Mouse (Mus musculus) CH12.LX (cell line): ENCODE data around the gene Tnnc1. TPM values are rescaled to one million over a fixed set of nuclear protein-coding genes. Genes with fewer than 3 reads are reported as not detected.

ENCODE experiments used
- DNase-seq: peaks from one replicate; pipeline ENCODE4 v3.0.0-alpha.2; 2013; ENCODE audit errors: extremely low read depth
- H3K27ac ChIP-seq: 2 replicates; pipeline ENCODE4 v1.5.1; 2012; ENCODE audit warnings: low read depth, mild to moderate bottlenecking, control low read depth, moderate library complexity; ENCODE audit not compliant: insufficient read depth
- H3K27me3 ChIP-seq: replicated peaks from 2 replicates; pipeline ENCODE3; 2012; ENCODE audit warnings: inconsistent platforms
- H3K36me3 ChIP-seq, 2 experiments: replicated peaks in 1 of 2; 2 replicates each; pipeline versions ENCODE3 to v1.6.1; 2012; ENCODE audit warnings: inconsistent platforms in 1 of 2, low read length in 1 of 2, mild to moderate bottlenecking in 1 of 2, mixed read lengths in 1 of 2, moderate library complexity in 1 of 2; ENCODE audit not compliant: control insufficient read depth in 1 of 2, insufficient read depth in 1 of 2
- H3K4me1 ChIP-seq, 2 experiments: 2 replicates each; pipeline ENCODE4 v1.6.1; 2012; ENCODE audit warnings: inconsistent platforms in 1 of 2, moderate library complexity in 1 of 2; ENCODE audit not compliant: insufficient read depth in 2 of 2, control insufficient read depth in 1 of 2
- H3K4me2 ChIP-seq: 2 replicates; pipeline ENCODE4 v1.6.1; 2012; ENCODE audit warnings: low read depth, mild to moderate bottlenecking, control low read depth; ENCODE audit not compliant: poor library complexity, insufficient read depth, severe bottlenecking
- H3K4me3 ChIP-seq, 3 experiments: fragments of 150-350 bp in 1 of 3; sonication (generic) in 1 of 3; replicated peaks in 1 of 3; 2 replicates each; pipeline versions ENCODE3 to v1.5.1; 2011 to 2012; ENCODE audit warnings: low read depth in 2 of 3, low read length in 2 of 3, mild to moderate bottlenecking in 2 of 3, moderate library complexity in 2 of 3, control low read depth in 1 of 3, improper control_type of control experiment in 1 of 3, inconsistent platforms in 1 of 3, mixed read lengths in 1 of 3; ENCODE audit not compliant: poor library complexity in 1 of 3
- H3K79me2 ChIP-seq: replicated peaks from 2 replicates; pipeline ENCODE4 v1.6.1; 2012; ENCODE audit warnings: mild to moderate bottlenecking, moderate library complexity; ENCODE audit not compliant: control insufficient read depth, poor library complexity, insufficient read depth, severe bottlenecking; ENCODE audit errors: extremely low read depth
- H3K9ac ChIP-seq: 2 replicates; pipeline ENCODE4 v1.6.1; 2012; ENCODE audit warnings: low read depth, mild to moderate bottlenecking, control low read depth, moderate library complexity; ENCODE audit not compliant: insufficient read depth
- H3K9me3 ChIP-seq: replicated peaks from 2 replicates; pipeline ENCODE3; 2012; ENCODE audit warnings: low read length, inconsistent platforms, mixed read lengths
- BHLHE40 ChIP-seq: IDR thresholded peaks from 2 replicates; pipeline ENCODE4 v1.6.1; 2011; ENCODE audit warnings: mild to moderate bottlenecking, low read depth, low read length, improper control_type of control experiment
- CHD2 ChIP-seq: IDR thresholded peaks from 2 replicates; pipeline ENCODE4 v1.6.1; 2011; ENCODE audit warnings: low read length, improper control_type of control experiment
- E2F4 ChIP-seq: IDR thresholded peaks from 2 replicates; pipeline ENCODE4 v1.6.1; 2011; ENCODE audit warnings: low read depth, low read length, improper control_type of control experiment; ENCODE audit not compliant: insufficient replicate concordance
- ELF1 ChIP-seq: IDR thresholded peaks from 2 replicates; pipeline ENCODE4 v1.6.1; 2014; ENCODE audit warnings: low read depth, mild to moderate bottlenecking, inconsistent platforms, low read length, improper control_type of control experiment
- ETS1 ChIP-seq: conservative IDR thresholded peaks from 2 replicates; pipeline ENCODE4 v1.6.1; 2012; ENCODE audit warnings: low read depth, mild to moderate bottlenecking, inconsistent platforms, low read length, improper control_type of control experiment, moderate library complexity
- GABPA ChIP-seq: IDR thresholded peaks from 2 replicates; pipeline ENCODE4 v1.6.1; 2012; ENCODE audit warnings: low read depth, low read length, improper control_type of control experiment, inconsistent platforms; ENCODE audit not compliant: insufficient replicate concordance
- HCFC1 ChIP-seq: IDR thresholded peaks from 2 replicates; pipeline ENCODE4 v1.6.1; 2012; ENCODE audit warnings: low read depth, mild to moderate bottlenecking, inconsistent platforms, low read length, improper control_type of control experiment
- JUN ChIP-seq: IDR thresholded peaks from 2 replicates; pipeline ENCODE4 v1.6.1; 2011; ENCODE audit warnings: low read depth, mild to moderate bottlenecking, low read length, improper control_type of control experiment, moderate library complexity; ENCODE audit not compliant: insufficient read depth
- MAFK ChIP-seq: IDR thresholded peaks from 2 replicates; pipeline ENCODE4 v1.6.1; 2011; ENCODE audit warnings: low read length, improper control_type of control experiment; ENCODE audit not compliant: insufficient replicate concordance
- MAX ChIP-seq: IDR thresholded peaks from 2 replicates; pipeline ENCODE4 v1.6.1; 2011; ENCODE audit warnings: low read length, improper control_type of control experiment
- MEF2A ChIP-seq: IDR thresholded peaks from 2 replicates; pipeline ENCODE4 v1.6.1; 2014; ENCODE audit warnings: low read depth, mild to moderate bottlenecking, inconsistent platforms, low read length, improper control_type of control experiment, borderline replicate concordance
- MXI1 ChIP-seq: IDR thresholded peaks from 2 replicates; pipeline ENCODE4 v1.6.1; 2011; ENCODE audit warnings: mild to moderate bottlenecking, low read depth, low read length, improper control_type of control experiment
- MYC ChIP-seq: IDR thresholded peaks from 2 replicates; pipeline ENCODE4 v1.6.1; 2011; ENCODE audit warnings: low read depth, mild to moderate bottlenecking, improper control_type of control experiment, low read length
- NELFE ChIP-seq: IDR thresholded peaks from 2 replicates; pipeline ENCODE4 v1.6.1; 2011; ENCODE audit warnings: low read depth, low read length, improper control_type of control experiment
- POLR2A ChIP-seq: IDR thresholded peaks from 2 replicates; pipeline ENCODE4 v1.6.1; 2011; ENCODE audit warnings: low read depth, mild to moderate bottlenecking, improper control_type of control experiment, low read length
- POLR2AphosphoS2 ChIP-seq: IDR thresholded peaks from 2 replicates; pipeline ENCODE4 v1.6.1; 2011; ENCODE audit warnings: low read depth, low read length, improper control_type of control experiment
- RAD21 ChIP-seq: IDR thresholded peaks from 2 replicates; pipeline ENCODE4 v1.6.1; 2011; ENCODE audit warnings: low read depth, mild to moderate bottlenecking, low read length, improper control_type of control experiment, moderate library complexity
- RCOR1 ChIP-seq: conservative IDR thresholded peaks from 2 replicates; pipeline ENCODE4 v1.6.1; 2012; ENCODE audit warnings: low read depth, mild to moderate bottlenecking, inconsistent platforms, low read length, improper control_type of control experiment
- TBP ChIP-seq: conservative IDR thresholded peaks from 2 replicates; pipeline ENCODE4 v1.6.1; 2011; ENCODE audit warnings: low read depth, low read length, improper control_type of control experiment
- UBTF ChIP-seq: IDR thresholded peaks from 2 replicates; pipeline ENCODE4 v1.6.1; 2012; ENCODE audit warnings: low read depth, mild to moderate bottlenecking, inconsistent platforms, low read length, improper control_type of control experiment, moderate library complexity
- USF2 ChIP-seq: conservative IDR thresholded peaks from 2 replicates; pipeline ENCODE4 v1.6.1; 2011; ENCODE audit warnings: low read depth, low read length, improper control_type of control experiment
- ZC3H11A ChIP-seq: IDR thresholded peaks from 2 replicates; pipeline ENCODE4 v1.6.1; 2012; ENCODE audit warnings: low read depth, mild to moderate bottlenecking, inconsistent platforms, low read length, improper control_type of control experiment
- ZMIZ1 ChIP-seq: IDR thresholded peaks from 2 replicates; pipeline ENCODE4 v1.6.1; 2012; ENCODE audit warnings: low read depth, mild to moderate bottlenecking, inconsistent platforms, low read length, improper control_type of control experiment
- dilution Hi-C: fragments of 300-500 bp; cut with MboI; formaldehyde crosslinking; loops from 2 replicates; pipeline ENCODE4 v1.14.3; 2020; ENCODE audit warnings: low sequenced_read_pairs; ENCODE audit not compliant: extremely low pct_unique_long_range_greater_than_20kb, extremely low pct_ligation_motif_present
- in situ Hi-C: fragments of 300-500 bp; cut with MboI; formaldehyde crosslinking; loops from 3 replicates; pipeline ENCODE4 v1.14.3; 2019; ENCODE audit warnings: low sequenced_read_pairs, low pct_ligation_motif_present, low pct_unique_long_range_greater_than_20kb, mixed read lengths
- polyA plus RNA-seq: library from polyadenylated mRNA; unstranded; fragments of >175 nt; gene quantifications from 2 replicates; pipeline ENCODE4 v1.2.1, GENCODE M21; 2012; ENCODE audit warnings: low read depth; ENCODE audit not compliant: insufficient read length
- total RNA-seq, 2 experiments: library from RNA; depleted of rRNA; stranded (reverse); fragments of 300-350 nt in 1 of 2; fragments of >200 nt in 1 of 2; gene quantifications; 2 replicates each; pipeline ENCODE4 v1.2.3; 2012 to 2014

Gene Tnnc1
- total and polyA plus RNA-seq, 3 experiments: 0.25 to 0.66 (median 0.63) TPM

- in situ Hi-C loops: no loop called here
- H3K79me2 ChIP-seq: peaks cover 8% of the 10 kb centered on the region
- H3K27ac ChIP-seq: no peak overlapping the region
- TF ChIP-seq ETS1: no peak
- no peak for TF ChIP-seq POLR2A
- no peak for TF ChIP-seq TBP
- no peak for TF ChIP-seq MYC
- no peak for TF ChIP-seq MXI1
- TF ChIP-seq MEF2A: no peak
- TF ChIP-seq CHD2: no peak
- TF ChIP-seq E2F4: no peak
- TF ChIP-seq ZC3H11A: no peak
- TF ChIP-seq RAD21: no peak
- no peak for TF ChIP-seq HCFC1
- TF ChIP-seq, all 38 proteins: peak for 0
- Histone ChIP-seq H3K36me3 (peaks cover 77 to 99% of the 10 kb centered on the region in 2 experiments), H3K9me3 (no peaks in the 10 kb centered on the region), H3K9ac (no peak overlapping the region), H3K4me1 (peaks cover 0 to 1% of the 10 kb centered on the region in 2 experiments; a peak in 2 of 4 replicates), H3K27me3 (no peaks in the 10 kb centered on the region), H3K4me3 (no peak overlapping the region), H3K4me2 (no peak overlapping the region)
- dilution Hi-C loops: no loop called here
- DNase-seq: no peak
These were observed 16.2 kb upstream of the Tnnc1 start for GRCm38 (mm10) chr14:31191936-31192335.

- no peaks in the 10 kb centered on the region for H3K27me3 ChIP-seq
- H3K9me3 ChIP-seq: no peaks in the 10 kb centered on the region
- no peak overlapping the region for H3K27ac ChIP-seq
- no peak for TF ChIP-seq MAX
- no peak for TF ChIP-seq UBTF
- TF ChIP-seq MEF2A: no peak
- TF ChIP-seq USF2: no peak
- no peak for TF ChIP-seq GABPA
- TF ChIP-seq ZMIZ1: no peak
- no peak for TF ChIP-seq BHLHE40
- no peak for TF ChIP-seq MYC
- TF ChIP-seq NELFE: no peak
- no peak for TF ChIP-seq POLR2AphosphoS2
- no peak for TF ChIP-seq HCFC1
- TF ChIP-seq MXI1: no peak
- no peak for TF ChIP-seq ETS1
- TF ChIP-seq MAFK: no peak
- TF ChIP-seq JUN: no peak
- TF ChIP-seq E2F4: no peak
- no peak for TF ChIP-seq ELF1
- no peak for TF ChIP-seq CHD2
- no peak for TF ChIP-seq RCOR1
- dilution Hi-C loops: no loop called here
- in situ Hi-C loops: no loop called here
- H3K36me3 ChIP-seq: peaks cover 61 to 92% of the 10 kb centered on the region in 2 experiments
- DNase-seq: no peak
- H3K4me2 ChIP-seq: no peak overlapping the region
- peaks cover 0 to 19% of the 10 kb centered on the region in 2 experiments; a peak in 2 of 4 replicates for H3K4me1 ChIP-seq
- H3K4me3 ChIP-seq: no peak overlapping the region
- peaks cover 14% of the 10 kb centered on the region for H3K79me2 ChIP-seq
- H3K9ac ChIP-seq: no peak overlapping the region
These were observed 14.3 kb upstream of the Tnnc1 start for GRCm38 (mm10) chr14:31193791-31194190.
